Mouse (Mus musculus): ENCODE measurements around the gene Tmtc4. TPM values are rescaled to one million over a fixed set of nuclear protein-coding genes. Genes with fewer than 3 reads are reported as not detected.

Tmtc4 gene
- polyA plus RNA-seq, 1 experiment = 10.6 TPM

GRCm38 (mm10) chr14:122882201-122882639, 101.6 kb downstream of the Tmtc4 start:
- Histone ChIP-seq H3K79me2 (ENCODE audit: control insufficient read depth, insufficient read depth) (no peaks in the 10 kb centered on the region), H3K36me3 (ENCODE audit: control insufficient read depth, insufficient read depth) (no peaks in the 10 kb centered on the region), H3ac (ENCODE audit: control insufficient read depth, insufficient read length, low read depth) (no peak overlapping the region), H3K4me3 (ENCODE audit: insufficient read depth, poor library complexity, severe bottlenecking) (no peak overlapping the region), H3K27me3 (ENCODE audit: control insufficient read depth, insufficient read depth, insufficient read length) (no peaks in the 10 kb centered on the region), H3K79me3 (ENCODE audit: low read depth) (no peaks in the 10 kb centered on the region)
- TF ChIP-seq MAX (IDR thresholded peaks at IDR 0.05) = no peak
- no peak for TF ChIP-seq USF1 (IDR thresholded peaks at IDR 0.05; ENCODE audit: low read depth)
- TF ChIP-seq CEBPB (IDR thresholded peaks at IDR 0.05; ENCODE audit: low read depth) = no peak
- no peak for TF ChIP-seq CTCF (IDR thresholded peaks at IDR 0.05; ENCODE audit: control insufficient read depth, insufficient read depth, insufficient read length)
- TF ChIP-seq FOSL1 (IDR thresholded peaks at IDR 0.05; ENCODE audit: insufficient read depth, low read length, poor library complexity, severe bottlenecking) = no peak
- TF ChIP-seq MYOG (IDR thresholded peaks at IDR 0.05; ENCODE audit: control insufficient read depth, extremely low read depth, insufficient read length) = no peak
- no peak for TF ChIP-seq MYOD1 (IDR thresholded peaks at IDR 0.05; ENCODE audit: control insufficient read depth, insufficient read length, low read depth)

DNA sequence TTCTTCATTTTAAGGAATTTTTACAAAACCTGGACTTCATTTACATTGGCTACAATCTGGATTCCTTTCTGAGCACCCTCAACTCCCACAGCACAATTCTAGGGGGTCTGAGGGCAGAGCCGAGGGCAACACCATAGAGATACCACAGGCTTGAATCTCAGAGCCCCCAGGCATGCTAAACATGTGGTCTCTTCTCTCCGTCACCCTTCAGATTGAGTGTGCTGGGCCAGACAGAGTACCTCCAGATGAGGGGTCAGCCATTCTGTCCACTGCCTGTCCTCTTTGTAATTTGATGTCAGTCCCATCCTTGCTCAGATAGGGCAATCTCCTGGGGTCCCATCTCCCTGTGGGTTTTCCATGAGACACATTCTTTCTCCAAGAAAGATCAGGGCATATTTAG, 102.1 kb downstream of the Tmtc4 start:
- Histone ChIP-seq H3K4me3 (ENCODE audit: insufficient read depth, poor library complexity, severe bottlenecking) (no peak overlapping the region), H3K79me2 (ENCODE audit: control insufficient read depth, insufficient read depth) (no peaks in the 10 kb centered on the region), H3K36me3 (ENCODE audit: control insufficient read depth, insufficient read depth) (no peaks in the 10 kb centered on the region), H3K79me3 (ENCODE audit: low read depth) (no peaks in the 10 kb centered on the region), H3K27me3 (ENCODE audit: control insufficient read depth, insufficient read depth, insufficient read length) (no peaks in the 10 kb centered on the region), H3ac (ENCODE audit: control insufficient read depth, insufficient read length, low read depth) (no peak overlapping the region)
- no peak for TF ChIP-seq USF1 (IDR thresholded peaks at IDR 0.05; ENCODE audit: low read depth)
- no peak for TF ChIP-seq MYOG (IDR thresholded peaks at IDR 0.05; ENCODE audit: control insufficient read depth, extremely low read depth, insufficient read length)

- no peak overlapping the region for H3ac ChIP-seq (ENCODE audit: control insufficient read depth, insufficient read length, low read depth)
- no peak overlapping the region for H3K4me3 ChIP-seq (ENCODE audit: insufficient read depth, poor library complexity, severe bottlenecking)
- TF ChIP-seq FOSL1 (IDR thresholded peaks at IDR 0.05; ENCODE audit: insufficient read depth, low read length, poor library complexity, severe bottlenecking) (no peak), CTCF (IDR thresholded peaks at IDR 0.05; ENCODE audit: control insufficient read depth, insufficient read depth, insufficient read length) (no peak), USF1 (IDR thresholded peaks at IDR 0.05; ENCODE audit: low read depth) (no peak), MAX (IDR thresholded peaks at IDR 0.05) (no peak), MYOG (IDR thresholded peaks at IDR 0.05; ENCODE audit: control insufficient read depth, extremely low read depth, insufficient read length) (no peak), MYOD1 (IDR thresholded peaks at IDR 0.05; ENCODE audit: control insufficient read depth, insufficient read length, low read depth) (no peak), CEBPB (IDR thresholded peaks at IDR 0.05; ENCODE audit: low read depth) (no peak)
- H3K27me3 ChIP-seq (ENCODE audit: control insufficient read depth, insufficient read depth, insufficient read length) = no peaks in the 10 kb centered on the region
- H3K79me2 ChIP-seq (ENCODE audit: control insufficient read depth, insufficient read depth) = no peaks in the 10 kb centered on the region
- no peaks in the 10 kb centered on the region for H3K79me3 ChIP-seq (ENCODE audit: low read depth)
- H3K36me3 ChIP-seq (ENCODE audit: control insufficient read depth, insufficient read depth) = no peaks in the 10 kb centered on the region
Observed at GRCm38 (mm10) chr14:122880291-122880690, 103.5 kb downstream of the Tmtc4 start.

DNA sequence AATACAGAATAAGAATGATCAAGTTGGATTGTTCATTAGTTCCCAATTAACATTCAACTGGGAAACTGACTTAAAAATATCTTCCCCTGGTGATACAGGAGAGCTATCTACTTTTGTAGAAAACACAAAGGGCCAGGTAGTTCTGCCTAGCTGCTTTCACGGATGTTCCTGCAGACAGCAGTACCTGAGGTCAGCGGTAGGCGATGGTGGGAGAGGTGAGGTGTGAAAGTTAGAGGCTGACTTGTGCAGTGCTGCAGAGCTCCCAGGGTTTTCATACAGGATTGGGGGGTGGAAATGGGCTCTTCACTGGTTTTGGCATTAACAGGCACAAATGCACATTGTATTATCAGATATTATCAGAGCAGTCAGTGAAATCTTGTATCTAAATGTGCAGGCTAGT, 106.0 kb downstream of the Tmtc4 start:
- H3K36me3 ChIP-seq (ENCODE audit: control insufficient read depth, insufficient read depth) = no peaks in the 10 kb centered on the region
- no peaks in the 10 kb centered on the region for H3K79me3 ChIP-seq (ENCODE audit: low read depth)
- no peak overlapping the region for H3K4me3 ChIP-seq (ENCODE audit: insufficient read depth, poor library complexity, severe bottlenecking)
- no peak overlapping the region for H3ac ChIP-seq (ENCODE audit: control insufficient read depth, insufficient read length, low read depth)
- no peaks in the 10 kb centered on the region for H3K27me3 ChIP-seq (ENCODE audit: control insufficient read depth, insufficient read depth, insufficient read length)
- H3K79me2 ChIP-seq (ENCODE audit: control insufficient read depth, insufficient read depth) = no peaks in the 10 kb centered on the region
- no peak for TF ChIP-seq USF1 (IDR thresholded peaks at IDR 0.05; ENCODE audit: low read depth)
- TF ChIP-seq MAX (IDR thresholded peaks at IDR 0.05) = no peak
- no peak for TF ChIP-seq CTCF (IDR thresholded peaks at IDR 0.05; ENCODE audit: control insufficient read depth, insufficient read depth, insufficient read length)
- no peak for TF ChIP-seq MYOD1 (IDR thresholded peaks at IDR 0.05; ENCODE audit: control insufficient read depth, insufficient read length, low read depth)

DNA sequence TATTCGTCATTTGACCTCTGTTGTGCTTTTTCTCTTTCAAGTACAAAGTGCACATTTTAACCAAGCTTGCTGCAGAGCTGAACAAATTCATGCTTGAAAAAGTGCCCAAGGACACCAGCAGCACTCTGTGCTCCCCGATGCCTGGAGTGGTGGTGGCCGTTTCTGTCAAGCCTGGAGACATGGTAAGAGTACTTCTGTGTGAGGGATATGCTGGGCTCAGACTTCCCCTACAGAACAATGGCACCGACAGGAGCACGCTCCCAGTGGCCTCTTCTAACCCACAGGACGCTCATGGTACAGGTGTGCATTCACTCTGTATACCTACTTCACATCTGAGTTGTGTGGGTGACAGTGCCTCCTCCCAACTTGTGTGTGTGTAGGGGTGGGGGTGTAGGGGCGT, 107.1 kb downstream of the Tmtc4 start:
- no peaks in the 10 kb centered on the region for H3K27me3 ChIP-seq (ENCODE audit: control insufficient read depth, insufficient read depth, insufficient read length)
- no peak overlapping the region for H3ac ChIP-seq (ENCODE audit: control insufficient read depth, insufficient read length, low read depth)
- TF ChIP-seq MYOG (IDR thresholded peaks at IDR 0.05; ENCODE audit: control insufficient read depth, extremely low read depth, insufficient read length) (no peak), USF1 (IDR thresholded peaks at IDR 0.05; ENCODE audit: low read depth) (no peak), FOSL1 (IDR thresholded peaks at IDR 0.05; ENCODE audit: insufficient read depth, low read length, poor library complexity, severe bottlenecking) (no peak), CTCF (IDR thresholded peaks at IDR 0.05; ENCODE audit: control insufficient read depth, insufficient read depth, insufficient read length) (no peak), MYOD1 (IDR thresholded peaks at IDR 0.05; ENCODE audit: control insufficient read depth, insufficient read length, low read depth) (no peak), CEBPB (IDR thresholded peaks at IDR 0.05; ENCODE audit: low read depth) (no peak), MAX (IDR thresholded peaks at IDR 0.05) (no peak)
- H3K79me3 ChIP-seq (ENCODE audit: low read depth) = no peaks in the 10 kb centered on the region
- H3K4me3 ChIP-seq (ENCODE audit: insufficient read depth, poor library complexity, severe bottlenecking) = no peak overlapping the region
- H3K36me3 ChIP-seq (ENCODE audit: control insufficient read depth, insufficient read depth) = no peaks in the 10 kb centered on the region
- no peaks in the 10 kb centered on the region for H3K79me2 ChIP-seq (ENCODE audit: control insufficient read depth, insufficient read depth)

DNA sequence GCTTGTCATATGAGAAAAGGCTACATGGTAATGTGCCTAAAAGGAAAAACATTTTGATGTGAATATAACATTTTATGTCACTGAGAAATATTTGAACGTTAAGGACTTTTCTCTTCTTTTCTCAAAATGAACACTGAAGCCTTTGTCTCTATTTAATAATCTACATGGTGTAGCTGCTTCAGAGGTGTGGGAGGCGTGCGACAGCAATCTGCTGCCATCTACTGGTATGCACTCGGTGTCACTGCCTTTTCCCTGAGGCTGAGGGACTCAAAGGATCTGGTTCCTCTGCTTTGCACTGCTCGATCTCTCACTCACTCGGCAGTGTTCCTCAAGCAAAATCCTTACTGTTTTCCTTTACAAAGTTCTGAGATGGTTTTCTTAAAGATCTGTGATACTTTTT, 107.7 kb downstream of the Tmtc4 start:
- peak; percentile 91 for TF ChIP-seq CTCF (IDR thresholded peaks at IDR 0.05; ENCODE audit: control insufficient read depth, insufficient read depth, insufficient read length)
- no peak for TF ChIP-seq MYOD1 (IDR thresholded peaks at IDR 0.05; ENCODE audit: control insufficient read depth, insufficient read length, low read depth)
- no peak overlapping the region for H3ac ChIP-seq (ENCODE audit: control insufficient read depth, insufficient read length, low read depth)
- H3K79me3 ChIP-seq (ENCODE audit: low read depth) = no peaks in the 10 kb centered on the region
- H3K79me2 ChIP-seq (ENCODE audit: control insufficient read depth, insufficient read depth) = no peaks in the 10 kb centered on the region
- no peaks in the 10 kb centered on the region for H3K36me3 ChIP-seq (ENCODE audit: control insufficient read depth, insufficient read depth)
- no peak overlapping the region for H3K4me3 ChIP-seq (ENCODE audit: insufficient read depth, poor library complexity, severe bottlenecking)
- H3K27me3 ChIP-seq (ENCODE audit: control insufficient read depth, insufficient read depth, insufficient read length) = no peaks in the 10 kb centered on the region

All from C2C12 (cell line).